Mouse (Mus musculus) liver, postnatal 0 days (tissue): ENCODE results near the gene Vps41. TPM values are rescaled to one million over a fixed set of nuclear protein-coding genes. Genes with fewer than 3 reads are reported as not detected.

Source experiments
- ATAC-seq: fragments of 200-750 bp; cut with Nextera tagmentation; 2 replicates; pipeline ENCODE4 v1.8.0; 2017; ENCODE audit warnings: mild to moderate bottlenecking, moderate library complexity
- DNase-seq: peaks from one replicate; pipeline ENCODE4 v3.0.0-alpha.2; 2016
- H3K27ac ChIP-seq: fragments of 300-500 bp; sonication (generic); 2 replicates; pipeline ENCODE4 v1.5.1; 2014; ENCODE audit warnings: antibody characterized with exemption, moderate library complexity, mild to moderate bottlenecking, low read depth
- H3K27me3 ChIP-seq: fragments of 300-500 bp; sonication (generic); 2 replicates; pipeline ENCODE4 v1.6.1; 2014; ENCODE audit warnings: low read length, control low read depth, mixed read lengths; ENCODE audit not compliant: insufficient read depth
- H3K36me3 ChIP-seq: fragments of 300-500 bp; sonication (generic); replicated peaks from 2 replicates; pipeline ENCODE4 v1.6.1; 2014; ENCODE audit warnings: mild to moderate bottlenecking, control low read depth, low read length, moderate library complexity, mixed read lengths; ENCODE audit not compliant: insufficient read depth
- H3K4me1 ChIP-seq: fragments of 300-500 bp; sonication (generic); 2 replicates; pipeline ENCODE4 v1.6.1; 2014; ENCODE audit warnings: antibody characterized with exemption, mild to moderate bottlenecking, control low read depth; ENCODE audit not compliant: insufficient read depth
- H3K4me2 ChIP-seq: fragments of 300-500 bp; sonication (generic); 2 replicates; pipeline ENCODE4 v1.6.1; 2014; ENCODE audit warnings: low read depth, mild to moderate bottlenecking, low read length, moderate library complexity, mixed read lengths
- H3K4me3 ChIP-seq: fragments of 300-500 bp; sonication (generic); 2 replicates; pipeline ENCODE4 v1.5.1; 2014; ENCODE audit warnings: low read depth, low read length
- H3K9ac ChIP-seq: fragments of 300-500 bp; sonication (generic); replicated peaks from 2 replicates; pipeline ENCODE4 v1.6.1; 2014; ENCODE audit warnings: mild to moderate bottlenecking, moderate library complexity
- H3K9me3 ChIP-seq: fragments of 300-500 bp; sonication (generic); 2 replicates; pipeline ENCODE4 v1.6.1; 2016; ENCODE audit warnings: mild to moderate bottlenecking, control low read depth, low read length, mixed read lengths
- CTCF ChIP-seq: sonication (generic); IDR thresholded peaks from 2 replicates; pipeline ENCODE4 v1.5.1; 2016; ENCODE audit warnings: antibody characterized with exemption, low read depth
- EP300 ChIP-seq: IDR thresholded peaks from 2 replicates; pipeline ENCODE4 v1.6.1; 2016; ENCODE audit warnings: antibody characterized with exemption, low read depth, mild to moderate bottlenecking
- WGBS: fragments of 180-500 bp; shearing (Covaris S2); extraction: QIAGEN DNeasy Blood & Tissue Kit; methylation state at CpG from one replicate; pipeline ENCODE4 v1.1.7; 2014; ENCODE audit not compliant: insufficient replicate concordance; 5-methylcytosine and 5-hydroxymethylcytosine counted together
- polyA plus RNA-seq: library from polyadenylated mRNA; unstranded; fragments of >200 nt; fragmentation: Nextera tagmentation; extraction: Ambion mirVana; gene quantifications from 2 replicates; pipeline ENCODE4 v1.2.1, GENCODE M21; 2015

Gene Vps41
- polyA plus RNA-seq, 1 experiment from 2014 or later: 17.0 TPM

DNA sequence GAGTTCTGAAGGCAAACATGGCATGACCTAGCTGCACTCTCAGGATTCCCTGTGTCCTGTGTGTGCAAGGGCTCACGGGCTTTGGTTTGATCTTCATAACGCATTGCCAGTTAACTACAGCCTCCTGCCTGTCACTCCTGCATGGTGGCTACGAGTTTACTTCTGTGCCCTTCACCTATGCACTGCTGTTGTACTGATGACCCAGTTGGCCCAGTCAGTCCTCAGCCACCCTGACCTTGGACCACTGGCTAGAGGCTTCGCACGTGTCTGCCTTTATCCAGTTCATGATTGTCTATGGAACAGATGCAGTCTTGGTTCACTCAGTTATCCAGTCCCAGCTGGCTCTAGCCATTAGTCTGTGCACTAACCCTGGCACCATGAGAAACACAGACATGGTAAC lies 151.7 kb downstream of the Vps41 start:
- Histone ChIP-seq H3K9ac (no peak overlapping the region), H3K4me3 (no peak overlapping the region), H3K27me3 (no peaks in the 10 kb centered on the region), H3K36me3 (no peaks in the 10 kb centered on the region), H3K9me3 (no peaks in the 10 kb centered on the region), H3K27ac (no peak overlapping the region), H3K4me1 (0 out of 2 replicates have a peak, but pooled peaks cover 2% of the 10 kb centered on the region), H3K4me2 (no peak overlapping the region)
- WGBS: 77% methylated on average over 5 of the region's 5 CpGs
- TF ChIP-seq CTCF: no peak
- TF ChIP-seq EP300: no peak
- DNase-seq: no peak
- ATAC-seq: peak; percentile 70

DNA sequence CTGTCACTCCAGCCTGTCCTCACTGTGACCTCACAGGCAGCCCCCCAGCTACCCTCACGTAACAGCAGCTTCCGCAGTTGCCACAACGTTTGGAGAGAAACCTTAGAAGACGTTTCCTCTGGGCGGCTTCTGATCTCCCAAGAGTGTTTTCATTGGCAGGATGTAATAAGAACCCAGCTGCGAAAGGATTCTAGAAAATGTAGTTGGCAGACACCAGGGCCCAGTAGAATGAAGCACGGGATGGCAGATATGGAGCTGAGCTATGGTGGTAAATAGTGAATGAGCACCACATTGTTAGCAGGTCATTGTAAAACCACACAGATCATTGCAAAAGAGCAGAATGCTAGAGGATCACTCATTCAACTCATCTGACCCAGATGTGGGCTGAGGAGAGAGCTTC lies 158.2 kb downstream of the Vps41 start:
- no peaks in the 10 kb centered on the region for H3K27me3 ChIP-seq
- TF ChIP-seq CTCF (no peak), EP300 (no peak)
- H3K27ac ChIP-seq: no peak overlapping the region
- no peak overlapping the region for H3K4me3 ChIP-seq
- no peaks in the 10 kb centered on the region for H3K4me1 ChIP-seq
- H3K4me2 ChIP-seq: no peak overlapping the region
- no peaks in the 10 kb centered on the region for H3K36me3 ChIP-seq
- 37% methylated on average over 7 of the region's 7 CpGs for WGBS
- H3K9ac ChIP-seq: no peak overlapping the region
- ATAC-seq (no peak), DNase-seq (no peak)
- no peaks in the 10 kb centered on the region for H3K9me3 ChIP-seq

DNA sequence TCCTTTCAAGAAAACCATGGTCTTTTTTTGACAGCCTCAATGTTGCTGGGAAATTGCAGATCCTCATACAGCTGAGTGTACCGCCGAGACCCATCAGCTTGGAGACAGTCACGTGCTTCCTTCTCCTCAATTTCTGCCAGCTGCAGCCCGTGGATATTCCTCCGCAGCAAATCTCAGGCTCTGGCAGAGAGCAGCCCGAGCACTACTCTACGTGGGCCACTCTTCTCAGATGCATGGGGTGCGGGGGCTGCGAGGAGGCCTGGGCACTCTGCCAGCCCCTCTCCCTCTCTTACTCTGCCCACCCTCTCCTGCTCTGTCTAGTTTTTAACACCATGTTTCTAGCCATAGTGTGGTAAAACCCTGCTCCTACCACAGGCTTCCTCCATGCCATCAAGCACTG lies 175.8 kb downstream of the Vps41 start:
- ATAC-seq: no peak

DNA sequence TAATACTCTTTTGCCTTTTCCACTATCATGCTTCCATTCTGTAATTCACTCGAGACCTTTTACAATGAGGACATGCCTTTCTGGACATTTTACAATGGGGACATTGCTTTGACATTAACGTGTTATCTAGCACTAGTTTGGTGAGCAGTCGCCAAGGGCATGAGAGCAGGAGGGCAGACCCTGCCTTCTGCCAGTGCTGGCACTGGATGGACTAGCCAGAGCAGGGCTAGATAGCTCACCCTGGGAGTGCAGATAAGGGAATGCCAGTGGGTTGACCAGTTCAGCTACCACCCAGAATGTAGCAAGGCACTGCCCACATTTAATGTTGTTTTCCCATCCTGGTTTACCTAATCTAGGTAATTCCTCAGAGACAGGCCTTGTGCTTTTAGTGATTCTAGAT lies 179.7 kb downstream of the Vps41 start:
- DNase-seq (no peak), ATAC-seq (no peak)
- TF ChIP-seq EP300: no peak
- Histone ChIP-seq H3K9ac (no peak overlapping the region), H3K9me3 (no peaks in the 10 kb centered on the region), H3K4me1 (no peaks in the 10 kb centered on the region), H3K27me3 (no peaks in the 10 kb centered on the region), H3K4me3 (no peak overlapping the region), H3K27ac (no peak overlapping the region), H3K4me2 (no peak overlapping the region), H3K36me3 (no peaks in the 10 kb centered on the region)
- 74% methylated on average over 3 of the region's 3 CpGs for WGBS

More for the DNA sequence above, 175.8 kb downstream of the Vps41 start:
- Histone ChIP-seq H3K4me1 (no peaks in the 10 kb centered on the region), H3K27ac (no peak overlapping the region), H3K36me3 (no peaks in the 10 kb centered on the region), H3K4me3 (no peak overlapping the region), H3K9me3 (no peaks in the 10 kb centered on the region), H3K27me3 (no peaks in the 10 kb centered on the region), H3K9ac (no peak overlapping the region), H3K4me2 (no peak overlapping the region)
- WGBS: 79% methylated on average over 9 of the region's 9 CpGs
- TF ChIP-seq CTCF (no peak), EP300 (no peak)
- DNase-seq: no peak

DNA sequence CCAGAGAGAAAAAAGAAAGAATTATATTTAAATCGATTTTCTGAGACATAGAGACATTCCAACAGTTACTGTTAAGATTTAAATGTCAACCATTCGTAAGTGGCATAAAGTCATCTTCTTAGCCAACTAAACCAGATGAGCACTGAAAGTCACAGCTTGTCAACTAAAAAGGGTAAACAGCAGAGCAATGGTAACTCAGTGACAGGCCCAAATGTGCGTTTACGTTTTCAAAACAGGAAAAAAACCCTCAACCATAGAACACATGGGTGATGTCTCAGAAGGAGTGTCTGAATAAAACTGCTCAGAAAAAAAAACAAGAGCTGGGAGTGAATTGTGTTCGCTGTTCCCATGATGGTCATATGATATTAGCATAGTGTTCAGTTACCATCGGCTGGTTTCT lies 186.5 kb downstream of the Vps41 start:
- WGBS: 74% methylated on average over 6 of the region's 6 CpGs
- no peak overlapping the region for H3K9ac ChIP-seq
- TF ChIP-seq CTCF (no peak), EP300 (no peak)
- H3K9me3 ChIP-seq: no peaks in the 10 kb centered on the region
- H3K4me1 ChIP-seq: no peaks in the 10 kb centered on the region
- no peaks in the 10 kb centered on the region for H3K36me3 ChIP-seq
- no peak for DNase-seq
- no peak overlapping the region for H3K4me2 ChIP-seq
- no peaks in the 10 kb centered on the region for H3K27me3 ChIP-seq
- ATAC-seq: no peak
- H3K27ac ChIP-seq: no peak overlapping the region
- H3K4me3 ChIP-seq: no peak overlapping the region

DNA sequence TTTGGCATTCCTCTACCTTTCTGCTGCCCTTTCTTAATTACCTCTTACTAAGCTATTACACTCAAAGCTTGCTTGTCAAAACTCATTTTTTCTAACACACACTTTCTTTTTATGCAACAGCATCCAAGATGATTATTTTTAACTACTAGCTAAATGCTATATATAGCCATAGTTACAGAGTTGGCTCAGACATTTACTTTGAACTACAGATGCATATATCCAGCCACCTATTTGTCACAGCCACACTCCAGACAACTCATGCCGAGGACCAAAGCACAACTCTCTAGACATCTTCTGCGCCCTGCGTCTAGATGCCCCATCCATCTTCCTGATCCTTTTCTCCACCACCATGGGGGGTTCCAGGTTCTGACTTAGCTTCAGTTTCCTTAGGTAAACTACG lies 197.7 kb downstream of the Vps41 start:
- DNase-seq: no peak
- Histone ChIP-seq H3K36me3 (no peaks in the 10 kb centered on the region), H3K4me1 (no peaks in the 10 kb centered on the region), H3K4me2 (no peak overlapping the region), H3K4me3 (no peak overlapping the region), H3K27ac (no peak overlapping the region), H3K27me3 (no peaks in the 10 kb centered on the region), H3K9ac (no peak overlapping the region), H3K9me3 (no peaks in the 10 kb centered on the region)
- WGBS: 79% methylated on average over 4 of the region's 4 CpGs
- ATAC-seq: no peak
- TF ChIP-seq CTCF (no peak), EP300 (no peak)

Other genes starting within 250 kb of the Vps41 start
- gene Amph, start 230.9 kb downstream of the Vps41 start, polyA plus RNA-seq: 0.04 and 0.06 TPM in 2 replicates